Mouse (Mus musculus): ENCODE measurements around the gene Zic3. TPM values are rescaled to one million over a fixed set of nuclear protein-coding genes. Genes with fewer than 3 reads are reported as not detected.

Gene Zic3
- total RNA-seq (2014; rRNA removed) (10.1 and 16.6 TPM in 2 replicates), polyA plus RNA-seq (2015; fragmentation: Nextera tagmentation; extraction: Ambion mirVana) (10.2 and 13.3 TPM in 2 replicates)

- no peaks in the 10 kb centered on the region; the same call in 1 of the 2 replicates for H3K27me3 ChIP-seq (ENCODE audit: insufficient read depth, low read length)
- H3K9me3 ChIP-seq (ENCODE audit: low read length), result no peaks in the 10 kb centered on the region
- no peak within 1 kb of the TSS for H3K27ac ChIP-seq (ENCODE audit: low read depth, low read length)
- WGBS, result 84% methylated on average over 2 of the region's 2 CpGs
- no peaks in the 10 kb centered on the region for H3K36me3 ChIP-seq (ENCODE audit: insufficient read depth)
- no peaks in the 10 kb centered on the region for H3K4me1 ChIP-seq (ENCODE audit: insufficient read depth)
- H3K9ac ChIP-seq, result no peak within 1 kb of the TSS
- H3K4me2 ChIP-seq (ENCODE audit: low read depth), result no peak within 1 kb of the TSS
- no peak for TF ChIP-seq CTCF (IDR thresholded peaks at IDR 0.05; ENCODE audit: low read depth)
- DNase-seq, result no peak
- no peak for ATAC-seq
- H3K4me3 ChIP-seq (ENCODE audit: low read depth, low read length), result no peak within 1 kb of the TSS
Observed at GRCm38 (mm10) chrX:58022400-58022799, at the start of gene Zic3. TSS of gene Zic3 (plus strand) at chrX:58022700.

- Histone ChIP-seq H3K27me3 (ENCODE audit: insufficient read depth, low read length) (no peaks in the 10 kb centered on the region), H3K9ac (no peak overlapping the region)
- ATAC-seq, result no peak
Observed at GRCm38 (mm10) chrX:57982351-57982750, 40.1 kb upstream of the Zic3 start.

GRCm38 (mm10) chrX:57987455-57988109 lies 34.9 kb upstream of the Zic3 start:
- 65% methylated on average over 10 of the region's 10 CpGs for WGBS
- no peaks in the 10 kb centered on the region for H3K9me3 ChIP-seq (ENCODE audit: low read length)
- H3K4me1 ChIP-seq (ENCODE audit: insufficient read depth), result no peaks in the 10 kb centered on the region
- H3K9ac ChIP-seq, result no peak overlapping the region
- no peaks in the 10 kb centered on the region for H3K36me3 ChIP-seq (ENCODE audit: insufficient read depth)
- H3K4me2 ChIP-seq (ENCODE audit: low read depth), result no peak overlapping the region
- no peak overlapping the region for H3K4me3 ChIP-seq (ENCODE audit: low read depth, low read length)
- DNase-seq, result no peak
- ATAC-seq, result no peak
- TF ChIP-seq CTCF (IDR thresholded peaks at IDR 0.05; ENCODE audit: low read depth), result no peak
- no peaks in the 10 kb centered on the region for H3K27me3 ChIP-seq (ENCODE audit: insufficient read depth, low read length)
- H3K27ac ChIP-seq (ENCODE audit: low read depth, low read length), result no peak overlapping the region

More at GRCm38 (mm10) chrX:57982351-57982750, 40.1 kb upstream of the Zic3 start:
- Histone ChIP-seq H3K4me1 (ENCODE audit: insufficient read depth) (no peaks in the 10 kb centered on the region), H3K4me3 (ENCODE audit: low read depth, low read length) (no peak overlapping the region), H3K4me2 (ENCODE audit: low read depth) (no peak overlapping the region), H3K36me3 (ENCODE audit: insufficient read depth) (no peaks in the 10 kb centered on the region), H3K9me3 (ENCODE audit: low read length) (no peaks in the 10 kb centered on the region), H3K27ac (ENCODE audit: low read depth, low read length) (no peak overlapping the region)
- TF ChIP-seq CTCF (IDR thresholded peaks at IDR 0.05; ENCODE audit: low read depth), result no peak
- no peak for DNase-seq
- 77% methylated on average over 4 of the region's 4 CpGs for WGBS

DNA sequence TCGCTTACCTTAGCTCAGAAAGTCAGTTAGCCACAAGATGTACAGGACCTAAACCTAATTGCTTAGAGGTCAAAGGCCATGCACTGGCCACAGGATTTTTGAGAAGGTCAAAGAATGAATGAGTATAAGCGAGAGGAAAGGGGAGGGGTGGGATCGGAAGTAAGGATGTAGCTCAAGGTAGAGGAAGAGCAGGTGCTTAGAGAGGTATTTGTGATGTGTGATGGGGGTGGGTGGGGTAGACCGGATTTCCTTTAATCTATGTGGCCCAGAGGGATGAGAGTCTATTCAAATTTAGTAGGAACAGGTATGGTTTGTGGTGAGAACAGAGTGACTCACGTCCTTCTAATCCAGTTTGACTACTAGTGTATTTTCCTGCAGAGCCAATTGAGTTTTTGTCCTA lies 9.1 kb upstream of the Zic3 start:
- H3K9ac ChIP-seq, result no peak overlapping the region
- no peak for DNase-seq
- H3K4me3 ChIP-seq (ENCODE audit: low read depth, low read length), result no peak overlapping the region
- no peaks in the 10 kb centered on the region for H3K36me3 ChIP-seq (ENCODE audit: insufficient read depth)
- TF ChIP-seq CTCF (IDR thresholded peaks at IDR 0.05; ENCODE audit: low read depth), result no peak
- H3K27me3 ChIP-seq (ENCODE audit: insufficient read depth, low read length), result no peaks in the 10 kb centered on the region; the same call in 1 of the 2 replicates
- H3K9me3 ChIP-seq (ENCODE audit: low read length), result no peaks in the 10 kb centered on the region
- ATAC-seq, result no peak
- no peak overlapping the region for H3K27ac ChIP-seq (ENCODE audit: low read depth, low read length)
- no peaks in the 10 kb centered on the region for H3K4me1 ChIP-seq (ENCODE audit: insufficient read depth)
- H3K4me2 ChIP-seq (ENCODE audit: low read depth), result no peak overlapping the region
- 75% methylated on average over 5 of the region's 5 CpGs for WGBS

- Histone ChIP-seq H3K4me2 (ENCODE audit: low read depth) (no peak overlapping the region), H3K4me3 (ENCODE audit: low read depth, low read length) (no peak overlapping the region), H3K9me3 (ENCODE audit: low read length) (no peaks in the 10 kb centered on the region), H3K4me1 (ENCODE audit: insufficient read depth) (no peaks in the 10 kb centered on the region), H3K27ac (ENCODE audit: low read depth, low read length) (no peak overlapping the region), H3K9ac (no peak overlapping the region), H3K27me3 (ENCODE audit: insufficient read depth, low read length) (no peaks in the 10 kb centered on the region; the same call in 1 of the 2 replicates), H3K36me3 (ENCODE audit: insufficient read depth) (no peaks in the 10 kb centered on the region)
- ATAC-seq, result no peak
- 47% methylated on average over 12 of the region's 12 CpGs for WGBS
- no peak for DNase-seq
- TF ChIP-seq CTCF (IDR thresholded peaks at IDR 0.05; ENCODE audit: low read depth), result no peak
Observed at GRCm38 (mm10) chrX:58014093-58014492, 8.4 kb upstream of the Zic3 start.

- no peaks in the 10 kb centered on the region for H3K4me1 ChIP-seq (ENCODE audit: insufficient read depth)
- 37% methylated on average over 13 of the region's 13 CpGs for WGBS
- no peaks in the 10 kb centered on the region; the same call in 1 of the 2 replicates for H3K27me3 ChIP-seq (ENCODE audit: insufficient read depth, low read length)
- H3K36me3 ChIP-seq (ENCODE audit: insufficient read depth), result no peaks in the 10 kb centered on the region
- no peak overlapping the region for H3K4me2 ChIP-seq (ENCODE audit: low read depth)
- H3K9ac ChIP-seq, result no peak overlapping the region
- no peaks in the 10 kb centered on the region for H3K9me3 ChIP-seq (ENCODE audit: low read length)
- H3K27ac ChIP-seq (ENCODE audit: low read depth, low read length), result no peak overlapping the region
- DNase-seq, result peak; percentile 0
- H3K4me3 ChIP-seq (ENCODE audit: low read depth, low read length), result no peak overlapping the region
- ATAC-seq, result no peak
- no peak for TF ChIP-seq CTCF (IDR thresholded peaks at IDR 0.05; ENCODE audit: low read depth)
Observed at GRCm38 (mm10) chrX:58014761-58015160, 7.7 kb upstream of the Zic3 start.

DNA sequence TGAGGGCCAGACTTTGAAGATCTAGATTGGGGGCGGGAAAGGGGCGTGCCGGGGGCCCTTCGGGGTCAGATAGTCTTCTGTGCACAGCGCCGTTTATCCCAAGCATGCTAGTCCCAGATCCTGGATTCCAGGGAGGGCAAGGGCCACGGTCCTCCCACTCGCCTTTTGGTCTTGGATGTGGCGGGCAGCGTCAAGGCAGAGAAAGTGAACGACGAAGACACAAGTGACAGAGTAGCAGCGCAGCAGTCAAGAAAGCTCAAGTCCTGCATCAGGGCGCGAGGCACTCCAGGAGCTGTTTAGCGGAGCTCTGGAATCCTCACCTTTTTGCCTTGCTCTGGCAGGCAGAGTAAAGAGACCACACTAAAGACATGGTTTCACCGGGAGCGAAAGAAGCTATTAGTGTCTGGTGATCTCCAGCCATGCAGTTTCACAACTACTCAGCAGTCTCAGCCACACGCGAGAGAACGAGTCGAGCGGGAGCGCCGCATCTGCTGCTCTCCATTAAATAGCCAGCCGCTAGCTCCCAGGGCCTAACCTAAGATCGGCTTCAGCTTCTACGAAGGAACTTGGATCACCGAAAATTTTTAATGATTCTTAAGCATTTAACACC lies 7.1 kb upstream of the Zic3 start:
- DNase-seq (no peak), ATAC-seq (no peak)
- H3K9me3 ChIP-seq (ENCODE audit: low read length), result no peaks in the 10 kb centered on the region
- H3K4me1 ChIP-seq (ENCODE audit: insufficient read depth), result no peaks in the 10 kb centered on the region
- H3K4me3 ChIP-seq (ENCODE audit: low read depth, low read length), result no peak overlapping the region
- no peaks in the 10 kb centered on the region; the same call in 1 of the 2 replicates for H3K27me3 ChIP-seq (ENCODE audit: insufficient read depth, low read length)
- H3K9ac ChIP-seq, result no peak overlapping the region
- WGBS, result 27% methylated on average over 29 of the region's 29 CpGs
- TF ChIP-seq CTCF (IDR thresholded peaks at IDR 0.05; ENCODE audit: low read depth), result no peak
- H3K36me3 ChIP-seq (ENCODE audit: insufficient read depth), result no peaks in the 10 kb centered on the region
- peak overlapping the region; percentile 3; the same call in 1 of the 2 replicates for H3K4me2 ChIP-seq (ENCODE audit: low read depth)
- no peak overlapping the region for H3K27ac ChIP-seq (ENCODE audit: low read depth, low read length)

Data from forebrain, postnatal 0 days (tissue).